Mouse (Mus musculus) stomach, postnatal 0 days (tissue): ENCODE measurements at regions not wholly inside any gene's neighbourhood (a gene's known extent, or its start where the extent isn't known, plus 50 kb on each side); places are given as distances from the start of the nearest gene placed in this dataset.

Experiments
- CTCF ChIP-seq: IDR thresholded peaks from 2 replicates; pipeline ENCODE4 v1.5.1; 2016; ENCODE audit warnings: antibody characterized with exemption, low read depth, mild to moderate bottlenecking, moderate library complexity
- EP300 ChIP-seq: optimal IDR thresholded peaks from 2 replicates; pipeline ENCODE3; 2016; ENCODE audit warnings: antibody characterized with exemption

- TF ChIP-seq EP300 = no peak
- TF ChIP-seq CTCF = no peak
Observed at GRCm38 (mm10) chr5:90000758-90001157, 117.6 kb upstream of the Adamts3 start.
